Mouse (Mus musculus) thymus, adult 2 months (tissue): ENCODE measurements at regions not wholly inside any gene's neighbourhood (a gene's known extent, or its start where the extent isn't known, plus 50 kb on each side); places are given as distances from the start of the nearest gene placed in this dataset.

ENCODE experiments used
- CTCF ChIP-seq: fragments of 200-500 bp; IDR thresholded peaks from 2 replicates; pipeline ENCODE4 v1.5.1; 2012; ENCODE audit warnings: mild to moderate bottlenecking, control low read depth, low read length, moderate library complexity, borderline replicate concordance; ENCODE audit not compliant: control insufficient read depth, poor library complexity, insufficient read depth; ENCODE audit errors: extremely low read depth
- POLR2A ChIP-seq: fragments of 200-500 bp; IDR thresholded peaks from 2 replicates; pipeline ENCODE4 v1.6.1; 2012; ENCODE audit warnings: mild to moderate bottlenecking, low read length, control low read depth, moderate library complexity; ENCODE audit not compliant: control insufficient read depth, poor library complexity, insufficient read depth; ENCODE audit errors: extremely low read depth

DNA sequence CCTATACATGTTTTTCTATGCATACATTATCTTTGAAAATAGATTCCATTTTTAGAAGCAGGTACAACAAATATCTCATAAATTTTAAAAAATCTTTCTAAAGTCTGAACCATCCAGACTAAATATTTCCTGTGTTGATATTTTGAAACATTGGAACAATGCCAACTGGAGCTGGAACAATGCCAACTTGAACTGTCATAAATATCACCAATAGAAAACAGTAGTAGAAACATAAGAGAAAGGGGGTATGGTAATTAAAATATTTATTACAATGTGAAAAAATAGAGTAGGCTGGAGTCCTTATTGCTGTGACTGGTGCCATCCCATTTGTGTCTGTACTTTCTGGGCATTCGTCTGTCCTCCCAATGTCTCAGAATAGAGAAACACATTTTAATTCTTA lies 286.9 kb upstream of the Mctp2 start:
- TF ChIP-seq POLR2A (no peak), CTCF (no peak)
